Mouse (Mus musculus): ENCODE measurements around the gene Spsb1.

DNA sequence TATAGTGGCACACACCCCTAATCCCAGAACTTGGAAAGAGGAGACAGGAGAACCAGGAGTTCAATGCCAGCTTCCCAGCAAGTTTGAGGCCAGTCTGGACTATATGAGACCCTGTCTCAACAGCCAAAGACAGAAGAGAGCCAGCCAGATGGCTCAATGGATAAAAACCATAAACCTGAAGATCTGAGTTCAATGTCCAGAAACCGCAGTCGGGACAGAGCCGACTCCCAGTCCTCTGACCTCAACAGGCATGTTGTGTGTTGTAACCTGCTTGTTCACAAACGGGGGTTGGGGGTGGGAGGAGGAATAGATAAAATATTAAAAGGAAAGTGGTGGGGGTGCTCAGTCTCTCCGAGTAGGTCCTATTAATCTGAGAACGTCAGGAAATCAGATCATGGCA is 10.4 kb upstream of the Spsb1 start:
- TF ChIP-seq GATA1 (IDR thresholded peaks at IDR 0.05; ENCODE audit: borderline replicate concordance, low read length) = no peak
- TF ChIP-seq FLI1 (IDR thresholded peaks at IDR 0.05; ENCODE audit: low read length) = no peak
